Mouse (Mus musculus) lung, postnatal 4 days (tissue): ENCODE data around the gene Map2k1.
A peak's percentile ranks its signal among the peaks of the same experiment; 100 is the strongest.
"Not testable (repeated sequence)": the region's sequence is repeated elsewhere in the genome, so short reads cannot be mapped to it uniquely, and the experiment has no call there.

Experiments
- DNase-seq, 2 experiments: peaks; one replicate each; pipeline ENCODE4 v3.0.0; 2021

The Map2k1 gene

GRCm38 (mm10) chr9:64253021-64253904 lies at the start of gene Map2k1:
Gene Map2k1, minus strand, starts transcription at chr9:64253631.
- peak; percentile 100 for DNase-seq

GRCm38 (mm10) chr9:64303086-64303485 lies 49.7 kb upstream of the Map2k1 start:
- DNase-seq: not testable (repeated sequence)

- no peak for DNase-seq
Observed at GRCm38 (mm10) chr9:64282404-64282987, 29.1 kb upstream of the Map2k1 start.

- DNase-seq: no peak
Observed at GRCm38 (mm10) chr9:64281781-64282178, 28.3 kb upstream of the Map2k1 start.

- peak; percentile 96 for DNase-seq
Observed at GRCm38 (mm10) chr9:64281105-64281780, 27.8 kb upstream of the Map2k1 start, which contains the start of gene Tipin. Gene Tipin, plus strand, starts transcription at chr9:64281581.

GRCm38 (mm10) chr9:64278665-64279310 lies 25.4 kb upstream of the Map2k1 start:
- no peak for DNase-seq

- DNase-seq: peak; percentile 51 to 80
Observed at GRCm38 (mm10) chr9:64277706-64278105, 24.3 kb upstream of the Map2k1 start.

- DNase-seq: peak in 1 of 2 experiments; percentile 27
Observed at GRCm38 (mm10) chr9:64274919-64275318, 21.5 kb upstream of the Map2k1 start.

- DNase-seq: no peak
Observed at GRCm38 (mm10) chr9:64274291-64274690, 20.9 kb upstream of the Map2k1 start.

GRCm38 (mm10) chr9:64273757-64274156 lies 20.3 kb upstream of the Map2k1 start:
- DNase-seq: no peak

GRCm38 (mm10) chr9:64272611-64273010 lies 19.2 kb upstream of the Map2k1 start:
- DNase-seq: peak in 1 of 2 experiments; percentile 64

GRCm38 (mm10) chr9:64271249-64271648 lies 17.8 kb upstream of the Map2k1 start:
- no peak for DNase-seq

- not testable (repeated sequence) for DNase-seq
Observed at GRCm38 (mm10) chr9:64268836-64269235, 15.4 kb upstream of the Map2k1 start.

GRCm38 (mm10) chr9:64268196-64268595 lies 14.8 kb upstream of the Map2k1 start:
- no peak for DNase-seq

GRCm38 (mm10) chr9:64267231-64267630 lies 13.8 kb upstream of the Map2k1 start:
- DNase-seq: no peak

GRCm38 (mm10) chr9:64264813-64265212 lies 11.4 kb upstream of the Map2k1 start:
- DNase-seq: no peak

GRCm38 (mm10) chr9:64261023-64261422 lies 7.6 kb upstream of the Map2k1 start:
- no peak for DNase-seq

- DNase-seq: peak; percentile 33 to 38
Observed at GRCm38 (mm10) chr9:64259906-64260305, 6.5 kb upstream of the Map2k1 start.

GRCm38 (mm10) chr9:64256204-64256603 lies 2.8 kb upstream of the Map2k1 start:
- DNase-seq: no peak

GRCm38 (mm10) chr9:64255422-64255821 lies 2.0 kb upstream of the Map2k1 start:
- DNase-seq: no peak

GRCm38 (mm10) chr9:64252591-64253020 lies 825 bp downstream of the Map2k1 start:
- DNase-seq: peak in 1 of 2 experiments; percentile 33

- no peak for DNase-seq
Observed at GRCm38 (mm10) chr9:64250111-64250730, 3.2 kb downstream of the Map2k1 start.
